ENCODE assay signal across 8 mouse cellular contexts in genomic region chr15:100599276-100600046, GRCm38 (mm10). TPM values are rescaled to one million over a fixed set of nuclear protein-coding genes. Genes with fewer than 3 reads are reported as not detected.
DNase-seq lines count a peak whose midpoint lies in the region; ATAC-seq lines count a peak whose summit lies in the region.

Gene Pou6f1 (minus strand): TSS chr15:100599984.

- H3K36me3 ChIP-seq in forebrain, embryonic 12.5 days (replicated peaks): no peaks in the 10 kb centered on the region
- H3K36me3 ChIP-seq in liver, embryonic 15.5 days (replicated peaks): no peaks in the 10 kb centered on the region
- no peaks in the 10 kb centered on the region for H3K36me3 ChIP-seq in neural tube, embryonic 14.5 days (ENCODE audit: control insufficient read depth, insufficient read depth, low read length)

- peak; percentile 67 to 82 for DNase-seq in adrenal gland, postnatal 36 days
- DNase-seq in heart, postnatal 10 days: peak; percentile 62 to 73
- peak; percentile 80 to 87 for DNase-seq in kidney, postnatal 25 days
- peak; percentile 46 to 50 for DNase-seq in urinary bladder, postnatal 36 days (ENCODE audit: low spot score in 2 of 2)

- WGBS in forebrain, embryonic 12.5 days: 1% methylated on average over 67 of the region's 76 CpGs
- under 1% methylated on average over 74 of the region's 76 CpGs for WGBS in liver, embryonic 15.5 days (ENCODE audit: insufficient replicate concordance)
- under 1% methylated on average over 65 of the region's 76 CpGs for WGBS in neural tube, embryonic 14.5 days

- no peak for ATAC-seq in CD4-positive, CD25-positive, alpha-beta regulatory T cell, adult 4 months
- peak; percentile 74 for ATAC-seq in forebrain, embryonic 12.5 days (ENCODE audit: low FRiP score)
- no peak for ATAC-seq in liver, embryonic 15.5 days (ENCODE audit: insufficient read depth)
- ATAC-seq in neural tube, embryonic 14.5 days (ENCODE audit: low read depth): peak; percentile 62

- peak within 1 kb of the TSS; percentile 92 for H3K4me3 ChIP-seq in forebrain, embryonic 12.5 days (replicated peaks)
- peak within 1 kb of the TSS; percentile 61 for H3K4me3 ChIP-seq in liver, embryonic 15.5 days (replicated peaks)
- H3K4me3 ChIP-seq in neural tube, embryonic 14.5 days (ENCODE audit: low read depth, low read length): peak within 1 kb of the TSS; percentile 79

- no peaks in the 10 kb centered on the region for H3K9me3 ChIP-seq in forebrain, embryonic 12.5 days
- no peaks in the 10 kb centered on the region for H3K9me3 ChIP-seq in liver, embryonic 15.5 days (replicated peaks)
- no peaks in the 10 kb centered on the region for H3K9me3 ChIP-seq in neural tube, embryonic 14.5 days (ENCODE audit: control insufficient read depth, low read length)

- peak within 1 kb of the TSS; percentile 86 for H3K4me2 ChIP-seq in forebrain, embryonic 12.5 days
- peak within 1 kb of the TSS; percentile 85 for H3K4me2 ChIP-seq in liver, embryonic 15.5 days
- H3K4me2 ChIP-seq in neural tube, embryonic 14.5 days (ENCODE audit: low read depth, low read length): peak within 1 kb of the TSS; percentile 57

- intact Hi-C loops in heart, postnatal 10 days (cut with DNase I): loop anchor here (2.0 kb wide), 1 partner anchor 13 kb away; no protein-coding TSS in a partner anchor

- H3K9ac ChIP-seq in forebrain, embryonic 12.5 days: peak within 1 kb of the TSS; percentile 95
- peak within 1 kb of the TSS; percentile 45; the same call in 1 of the 2 replicates for H3K9ac ChIP-seq in liver, embryonic 15.5 days
- peak within 1 kb of the TSS; percentile 96 for H3K9ac ChIP-seq in neural tube, embryonic 14.5 days (replicated peaks; ENCODE audit: low read depth, low read length)

- H3K4me1 ChIP-seq in forebrain, embryonic 12.5 days: peaks cover 25% of the 10 kb centered on the region
- peaks cover 19% of the 10 kb centered on the region for H3K4me1 ChIP-seq in liver, embryonic 15.5 days (replicated peaks)
- peaks cover 5% of the 10 kb centered on the region; the same call in 1 of the 2 replicates for H3K4me1 ChIP-seq in neural tube, embryonic 14.5 days (ENCODE audit: control insufficient read depth, insufficient read depth, low read length)

- peaks cover 35% of the 10 kb centered on the region for H3K27me3 ChIP-seq in forebrain, embryonic 12.5 days
- H3K27me3 ChIP-seq in liver, embryonic 15.5 days: peaks cover 76% of the 10 kb centered on the region
- H3K27me3 ChIP-seq in neural tube, embryonic 14.5 days (ENCODE audit: control insufficient read depth, insufficient read depth, low read length): 0 out of 2 replicates have a peak, but pooled peaks cover 2% of the 10 kb centered on the region

- H3K27ac ChIP-seq in forebrain, embryonic 12.5 days: peak within 1 kb of the TSS; percentile 83
- no peak within 1 kb of the TSS for H3K27ac ChIP-seq in liver, embryonic 15.5 days (replicated peaks)
- H3K27ac ChIP-seq in neural tube, embryonic 14.5 days (ENCODE audit: low read depth, low read length): peak within 1 kb of the TSS; percentile 87

RNA-seq across cellular contexts. Expression of gene Pou6f1, which starts in this region (rescaled TPM):
- polyA plus RNA-seq in CD4-positive, CD25-positive, alpha-beta regulatory T cell, adult 4 months (2017; shearing (Covaris generic)): 10 to 100 TPM; 13.3 to 17.4 TPM
- 10 to 100 TPM; 12.4 to 15.8 TPM for total RNA-seq in adrenal gland, postnatal 36 days (2021)
- polyA plus RNA-seq in forebrain, embryonic 12.5 days (2016; fragmentation: Nextera tagmentation; extraction: Ambion mirVana): 27.3 and 33.8 TPM in 2 replicates
- 10 to 100 TPM; 20.9 to 21.6 TPM for total RNA-seq in heart, postnatal 10 days (2021)
- 0.14 and 0.37 TPM in 2 replicates for polyA plus RNA-seq in liver, embryonic 15.5 days (2015; fragmentation: Nextera tagmentation; extraction: Ambion mirVana)
- 47.6 and 49.7 TPM in 2 replicates for polyA plus RNA-seq in neural tube, embryonic 14.5 days (2014; fragmentation: Nextera tagmentation; extraction: Ambion mirVana)

Comparison
In these comparisons a context has a peak if more than half of its experiments do, and no peak if none do; other contexts are left out.
1. RNA of gene Pou6f1 (polyA plus RNA-seq): 47.6 to 49.7 TPM in neural tube, embryonic 14.5 days, 27.3 to 33.8 TPM in forebrain, embryonic 12.5 days and 13.3 to 17.4 TPM in CD4-positive, CD25-positive, alpha-beta regulatory T cell, adult 4 months; 0.14 to 0.37 TPM in liver, embryonic 15.5 days; every median in the first group is over 10 times any median in the second.
2. ATAC-seq: peak in forebrain, embryonic 12.5 days (single experiment) and neural tube, embryonic 14.5 days (single experiment); none in CD4-positive, CD25-positive, alpha-beta regulatory T cell, adult 4 months (single experiment) and liver, embryonic 15.5 days (single experiment).
3. H3K9ac ChIP-seq: peak in every context shown above with its lines; median percentile 96 in neural tube, embryonic 14.5 days; 95 in forebrain, embryonic 12.5 days; 45 in liver, embryonic 15.5 days.
4. Peak in every context shown above with its lines, with median percentiles within 50 percentile points of each other: DNase-seq, H3K4me2 ChIP-seq and H3K4me3 ChIP-seq.